Mouse (Mus musculus) CH12.LX (cell line): ENCODE data around the gene Ddx23. TPM values are rescaled to one million over a fixed set of nuclear protein-coding genes. Genes with fewer than 3 reads are reported as not detected.

Source experiments
- DNase-seq: peaks from one replicate; pipeline ENCODE4 v3.0.0-alpha.2; 2013; ENCODE audit errors: extremely low read depth
- H3K27ac ChIP-seq: 2 replicates; pipeline ENCODE4 v1.5.1; 2012; ENCODE audit warnings: low read depth, mild to moderate bottlenecking, control low read depth, moderate library complexity; ENCODE audit not compliant: insufficient read depth
- H3K27me3 ChIP-seq: replicated peaks from 2 replicates; pipeline ENCODE3; 2012; ENCODE audit warnings: inconsistent platforms
- H3K36me3 ChIP-seq, 2 experiments: replicated peaks in 1 of 2; 2 replicates each; pipeline versions ENCODE3 to v1.6.1; 2012; ENCODE audit warnings: inconsistent platforms in 1 of 2, low read length in 1 of 2, mild to moderate bottlenecking in 1 of 2, mixed read lengths in 1 of 2, moderate library complexity in 1 of 2; ENCODE audit not compliant: control insufficient read depth in 1 of 2, insufficient read depth in 1 of 2
- H3K4me1 ChIP-seq, 2 experiments: 2 replicates each; pipeline ENCODE4 v1.6.1; 2012; ENCODE audit warnings: inconsistent platforms in 1 of 2, moderate library complexity in 1 of 2; ENCODE audit not compliant: insufficient read depth in 2 of 2, control insufficient read depth in 1 of 2
- H3K4me2 ChIP-seq: 2 replicates; pipeline ENCODE4 v1.6.1; 2012; ENCODE audit warnings: low read depth, mild to moderate bottlenecking, control low read depth; ENCODE audit not compliant: poor library complexity, insufficient read depth, severe bottlenecking
- H3K4me3 ChIP-seq, 3 experiments: fragments of 150-350 bp in 1 of 3; sonication (generic) in 1 of 3; replicated peaks in 1 of 3; 2 replicates each; pipeline versions ENCODE3 to v1.5.1; 2011 to 2012; ENCODE audit warnings: low read depth in 2 of 3, low read length in 2 of 3, mild to moderate bottlenecking in 2 of 3, moderate library complexity in 2 of 3, control low read depth in 1 of 3, improper control_type of control experiment in 1 of 3, inconsistent platforms in 1 of 3, mixed read lengths in 1 of 3; ENCODE audit not compliant: poor library complexity in 1 of 3
- H3K79me2 ChIP-seq: replicated peaks from 2 replicates; pipeline ENCODE4 v1.6.1; 2012; ENCODE audit warnings: mild to moderate bottlenecking, moderate library complexity; ENCODE audit not compliant: control insufficient read depth, poor library complexity, insufficient read depth, severe bottlenecking; ENCODE audit errors: extremely low read depth
- H3K9ac ChIP-seq: 2 replicates; pipeline ENCODE4 v1.6.1; 2012; ENCODE audit warnings: low read depth, mild to moderate bottlenecking, control low read depth, moderate library complexity; ENCODE audit not compliant: insufficient read depth
- H3K9me3 ChIP-seq: replicated peaks from 2 replicates; pipeline ENCODE3; 2012; ENCODE audit warnings: low read length, inconsistent platforms, mixed read lengths
- BHLHE40 ChIP-seq: IDR thresholded peaks from 2 replicates; pipeline ENCODE4 v1.6.1; 2011; ENCODE audit warnings: mild to moderate bottlenecking, low read depth, low read length, improper control_type of control experiment
- CHD2 ChIP-seq: IDR thresholded peaks from 2 replicates; pipeline ENCODE4 v1.6.1; 2011; ENCODE audit warnings: low read length, improper control_type of control experiment
- CTCF ChIP-seq, 2 experiments: IDR thresholded peaks in 1 of 2; conservative IDR thresholded peaks in 1 of 2; 2 replicates each; pipeline ENCODE4 v1.5.1; 2011 to 2012; ENCODE audit warnings: low read depth in 2 of 2, low read length in 2 of 2, improper control_type of control experiment in 1 of 2, inconsistent platforms in 1 of 2, mild to moderate bottlenecking in 1 of 2, moderate library complexity in 1 of 2
- ELF1 ChIP-seq: IDR thresholded peaks from 2 replicates; pipeline ENCODE4 v1.6.1; 2014; ENCODE audit warnings: low read depth, mild to moderate bottlenecking, inconsistent platforms, low read length, improper control_type of control experiment
- GABPA ChIP-seq: IDR thresholded peaks from 2 replicates; pipeline ENCODE4 v1.6.1; 2012; ENCODE audit warnings: low read depth, low read length, improper control_type of control experiment, inconsistent platforms; ENCODE audit not compliant: insufficient replicate concordance
- HCFC1 ChIP-seq: IDR thresholded peaks from 2 replicates; pipeline ENCODE4 v1.6.1; 2012; ENCODE audit warnings: low read depth, mild to moderate bottlenecking, inconsistent platforms, low read length, improper control_type of control experiment
- JUN ChIP-seq: IDR thresholded peaks from 2 replicates; pipeline ENCODE4 v1.6.1; 2011; ENCODE audit warnings: low read depth, mild to moderate bottlenecking, low read length, improper control_type of control experiment, moderate library complexity; ENCODE audit not compliant: insufficient read depth
- MAFK ChIP-seq: IDR thresholded peaks from 2 replicates; pipeline ENCODE4 v1.6.1; 2011; ENCODE audit warnings: low read length, improper control_type of control experiment; ENCODE audit not compliant: insufficient replicate concordance
- MAX ChIP-seq: IDR thresholded peaks from 2 replicates; pipeline ENCODE4 v1.6.1; 2011; ENCODE audit warnings: low read length, improper control_type of control experiment
- MAZ ChIP-seq: IDR thresholded peaks from 2 replicates; pipeline ENCODE4 v1.6.1; 2012; ENCODE audit warnings: low read depth, mild to moderate bottlenecking, inconsistent platforms, low read length, improper control_type of control experiment, moderate library complexity
- NELFE ChIP-seq: IDR thresholded peaks from 2 replicates; pipeline ENCODE4 v1.6.1; 2011; ENCODE audit warnings: low read depth, low read length, improper control_type of control experiment
- NRF1 ChIP-seq: IDR thresholded peaks from 2 replicates; pipeline ENCODE4 v1.6.1; 2014; ENCODE audit warnings: low read depth, mild to moderate bottlenecking, inconsistent platforms, low read length, improper control_type of control experiment, moderate library complexity
- POLR2AphosphoS2 ChIP-seq: IDR thresholded peaks from 2 replicates; pipeline ENCODE4 v1.6.1; 2011; ENCODE audit warnings: low read depth, low read length, improper control_type of control experiment
- RAD21 ChIP-seq: IDR thresholded peaks from 2 replicates; pipeline ENCODE4 v1.6.1; 2011; ENCODE audit warnings: low read depth, mild to moderate bottlenecking, low read length, improper control_type of control experiment, moderate library complexity
- RCOR1 ChIP-seq: conservative IDR thresholded peaks from 2 replicates; pipeline ENCODE4 v1.6.1; 2012; ENCODE audit warnings: low read depth, mild to moderate bottlenecking, inconsistent platforms, low read length, improper control_type of control experiment
- SMC3 ChIP-seq: IDR thresholded peaks from 2 replicates; pipeline ENCODE4 v1.6.1; 2011; ENCODE audit warnings: low read depth, low read length, improper control_type of control experiment
- TCF12 ChIP-seq: IDR thresholded peaks from 2 replicates; pipeline ENCODE4 v1.6.1; 2014; ENCODE audit warnings: low read depth, mild to moderate bottlenecking, inconsistent platforms, low read length, improper control_type of control experiment
- USF1 ChIP-seq: IDR thresholded peaks from 2 replicates; pipeline ENCODE4 v1.6.1; 2014; ENCODE audit warnings: low read depth, mild to moderate bottlenecking, inconsistent platforms, low read length, improper control_type of control experiment
- USF2 ChIP-seq: conservative IDR thresholded peaks from 2 replicates; pipeline ENCODE4 v1.6.1; 2011; ENCODE audit warnings: low read depth, low read length, improper control_type of control experiment
- ZC3H11A ChIP-seq: IDR thresholded peaks from 2 replicates; pipeline ENCODE4 v1.6.1; 2012; ENCODE audit warnings: low read depth, mild to moderate bottlenecking, inconsistent platforms, low read length, improper control_type of control experiment
- ZKSCAN1 ChIP-seq: IDR thresholded peaks from 2 replicates; pipeline ENCODE4 v1.6.1; 2012; ENCODE audit warnings: low read depth, inconsistent platforms, low read length, improper control_type of control experiment, borderline replicate concordance
- ZMIZ1 ChIP-seq: IDR thresholded peaks from 2 replicates; pipeline ENCODE4 v1.6.1; 2012; ENCODE audit warnings: low read depth, mild to moderate bottlenecking, inconsistent platforms, low read length, improper control_type of control experiment
- dilution Hi-C: fragments of 300-500 bp; cut with MboI; formaldehyde crosslinking; loops from 2 replicates; pipeline ENCODE4 v1.14.3; 2020; ENCODE audit warnings: low sequenced_read_pairs; ENCODE audit not compliant: extremely low pct_unique_long_range_greater_than_20kb, extremely low pct_ligation_motif_present
- in situ Hi-C: fragments of 300-500 bp; cut with MboI; formaldehyde crosslinking; loops from 3 replicates; pipeline ENCODE4 v1.14.3; 2019; ENCODE audit warnings: low sequenced_read_pairs, low pct_ligation_motif_present, low pct_unique_long_range_greater_than_20kb, mixed read lengths
- polyA plus RNA-seq: library from polyadenylated mRNA; unstranded; fragments of >175 nt; gene quantifications from 2 replicates; pipeline ENCODE4 v1.2.1, GENCODE M21; 2012; ENCODE audit warnings: low read depth; ENCODE audit not compliant: insufficient read length
- total RNA-seq, 2 experiments: library from RNA; depleted of rRNA; stranded (reverse); fragments of 300-350 nt in 1 of 2; fragments of >200 nt in 1 of 2; gene quantifications; 2 replicates each; pipeline ENCODE4 v1.2.3; 2012 to 2014

Gene Ddx23
- total and polyA plus RNA-seq, 3 experiments: 58.5 to 148 (median 103) TPM

- no peak overlapping the region for H3K27ac ChIP-seq
- TF ChIP-seq TCF12 (no peak), SMC3 (no peak), MAFK (no peak), USF2 (no peak), POLR2AphosphoS2 (no peak), NRF1 (no peak), HCFC1 (no peak), BHLHE40 (no peak), USF1 (no peak), JUN (no peak), MAX (no peak), MAZ (no peak), NELFE (no peak), ZC3H11A (no peak), ZKSCAN1 (no peak)
- dilution Hi-C loops: no loop called here
- peaks cover 3% of the 10 kb centered on the region for H3K27me3 ChIP-seq
- H3K9me3 ChIP-seq: no peaks in the 10 kb centered on the region
- peaks cover 14 to 35% of the 10 kb centered on the region in 2 experiments for H3K4me1 ChIP-seq
- DNase-seq: no peak
- no peak overlapping the region for H3K4me2 ChIP-seq
- no peaks in the 10 kb centered on the region for H3K79me2 ChIP-seq
- in situ Hi-C loops: loop anchor here (5.0 kb wide), 1 partner anchor 34 kb away; the partner anchor contains the start of gene Ccdc65
- no peak overlapping the region for H3K4me3 ChIP-seq
- H3K36me3 ChIP-seq: peaks cover 6 to 50% of the 10 kb centered on the region in 2 experiments
- H3K9ac ChIP-seq: no peak overlapping the region
Measured at GRCm38 (mm10) chr15:98673732-98674131, 11.0 kb upstream of the Ddx23 start.

GRCm38 (mm10) chr15:98672592-98672991 lies 9.9 kb upstream of the Ddx23 start:
- Histone ChIP-seq H3K27ac (no peak overlapping the region), H3K4me2 (no peak overlapping the region), H3K79me2 (no peaks in the 10 kb centered on the region), H3K9ac (no peak overlapping the region), H3K9me3 (no peaks in the 10 kb centered on the region), H3K4me3 (no peak overlapping the region), H3K27me3 (no peaks in the 10 kb centered on the region), H3K4me1 (peaks cover 10 to 25% of the 10 kb centered on the region in 2 experiments), H3K36me3 (peaks cover 6 to 50% of the 10 kb centered on the region in 2 experiments)
- no peak for DNase-seq
- dilution Hi-C loops (no loop called here), in situ Hi-C loops (loop anchor here (5.0 kb wide), 1 partner anchor 35 kb away; the partner anchor contains the start of gene Ccdc65)
- TF ChIP-seq CHD2 (no peak), ZC3H11A (no peak), RAD21 (no peak), TCF12 (no peak), ELF1 (no peak), NRF1 (no peak), NELFE (no peak), CTCF (conservative IDR thresholded peaks at IDR 0.05 in 1 of 2, IDR thresholded peaks at IDR 0.05 in 1 of 2; ENCODE audit: low read depth in 2 of 2, low read length in 2 of 2) (no peak), RCOR1 (no peak), JUN (no peak), ZMIZ1 (no peak), POLR2AphosphoS2 (no peak), GABPA (no peak)
